Mouse (Mus musculus): Measurements from ENCODE around the gene Slc45a2.

The Slc45a2 gene

DNA sequence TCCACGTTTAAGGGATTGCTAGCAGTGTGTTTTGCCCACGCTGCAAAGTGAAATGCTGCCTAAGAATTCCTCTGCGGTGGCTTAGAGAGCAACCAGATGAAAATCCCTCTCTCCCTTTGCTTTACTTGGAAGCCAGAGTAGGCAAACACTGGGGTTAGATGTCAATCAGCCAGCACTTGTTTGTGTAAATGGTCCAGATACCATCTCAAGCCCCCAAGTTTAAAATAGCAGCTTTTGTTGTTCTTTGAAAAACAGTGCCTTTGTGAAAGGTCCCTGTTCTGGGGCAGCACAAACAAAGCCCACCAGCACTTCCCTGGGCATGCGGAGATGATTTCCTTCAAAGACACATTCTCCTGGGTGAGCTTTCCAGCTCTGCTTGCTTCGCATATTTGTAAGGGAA lies 65.8 kb downstream of the Slc45a2 start:
- DNase-seq (ENCODE audit: low read depth) = no peak

DNA sequence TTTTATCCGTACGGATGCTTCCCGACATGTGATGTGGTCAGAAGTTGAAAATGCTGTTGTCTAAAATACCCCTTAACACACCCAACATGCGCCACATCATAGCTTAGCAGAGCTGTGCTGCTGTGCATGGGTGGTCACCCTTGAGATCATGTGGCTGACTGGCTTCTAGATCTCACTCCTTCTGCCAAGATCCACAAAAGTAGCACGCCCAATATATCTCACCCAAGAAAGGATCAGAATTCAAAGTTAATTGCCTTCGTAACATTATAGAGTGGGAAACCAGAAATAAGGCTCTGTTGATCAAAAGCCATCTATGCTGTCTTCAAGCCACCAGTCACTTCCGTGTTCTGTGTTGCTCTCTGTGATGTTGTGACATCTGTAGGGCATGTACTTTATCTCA lies 67.4 kb downstream of the Slc45a2 start:
- DNase-seq (ENCODE audit: low read depth) = no peak

DNA sequence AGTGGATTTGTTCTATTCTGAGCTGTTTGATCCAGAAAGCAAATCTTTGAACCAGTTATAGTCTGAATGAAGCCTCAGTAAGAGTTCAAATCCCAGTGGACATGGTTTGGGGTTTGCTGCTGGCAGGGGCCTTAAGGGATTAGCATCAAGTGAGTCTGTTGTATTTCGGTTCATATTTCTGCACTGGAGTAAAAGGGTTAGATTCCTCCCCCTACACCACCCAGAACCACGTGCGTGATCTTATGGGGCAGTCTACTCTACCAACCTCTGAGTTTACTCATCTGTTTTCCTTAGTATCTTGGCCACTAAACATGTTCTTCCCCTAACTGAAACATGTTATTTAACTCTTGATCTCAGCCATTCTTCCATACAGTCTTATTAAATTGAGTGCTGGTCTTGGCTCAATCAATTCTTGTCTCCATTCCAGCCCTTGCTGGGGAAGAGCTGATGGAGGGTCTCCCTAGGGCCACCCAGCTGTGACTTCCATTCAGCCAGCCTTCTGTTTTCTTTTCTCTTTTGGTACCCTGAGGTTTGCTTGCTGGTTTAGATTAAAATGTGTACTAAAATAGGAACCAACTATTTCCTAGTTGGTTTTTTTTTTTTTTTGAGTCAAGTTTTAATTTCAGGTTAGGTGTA lies 75.3 kb downstream of the Slc45a2 start:
- DNase-seq (ENCODE audit: low read depth) = no peak
